Mouse (Mus musculus): Measurements from ENCODE around the gene Cacna2d4. TPM values are rescaled to one million over a fixed set of nuclear protein-coding genes. Genes with fewer than 3 reads are reported as not detected.

The Cacna2d4 gene
- total RNA-seq, 4 experiments from 2014 or later, result 0.24 to 0.62 (median 0.24) TPM; not detected in 1

- DNase-seq, result no peak
Measured at GRCm38 (mm10) chr6:119224451-119225195, 11.7 kb upstream of the Cacna2d4 start.

DNA sequence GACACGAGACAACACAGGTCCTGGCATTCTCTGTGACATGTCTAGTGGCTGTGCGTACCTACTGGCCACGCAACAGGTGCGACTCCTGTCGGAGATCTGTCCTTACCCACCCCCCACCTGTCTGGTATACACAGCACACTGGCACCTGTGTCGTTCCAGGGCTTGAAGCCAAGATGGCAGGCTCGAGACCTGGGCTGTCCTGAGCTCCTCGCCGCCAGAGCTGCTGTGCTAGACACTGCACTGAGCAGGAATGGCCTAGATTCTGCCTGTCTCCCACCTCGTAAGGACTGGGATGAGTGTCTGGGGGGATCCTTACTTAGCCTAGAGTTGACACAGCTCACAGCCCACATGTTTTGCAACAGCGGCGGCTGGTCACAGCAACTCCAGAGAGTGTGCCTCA lies 11.1 kb upstream of the Cacna2d4 start:
- no peak for DNase-seq

DNA sequence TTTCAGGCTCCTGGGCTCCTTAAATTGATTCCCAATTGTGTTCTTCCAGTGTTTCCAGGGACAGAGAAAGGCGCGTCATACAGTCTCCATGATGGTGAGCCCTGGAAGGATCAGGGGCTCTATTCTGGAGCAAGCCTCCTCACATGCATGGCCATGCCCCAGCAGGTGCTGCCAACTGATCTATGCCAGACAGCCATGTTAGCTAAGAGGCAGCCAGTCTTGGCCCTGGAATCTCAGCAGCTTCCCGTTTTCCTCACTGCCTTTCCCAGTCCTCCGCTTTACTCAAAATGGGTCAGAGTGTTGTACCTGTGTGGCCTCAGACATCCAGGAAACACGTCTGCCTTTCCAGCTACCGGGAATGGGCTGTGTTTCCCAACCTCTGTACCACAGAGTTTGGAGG lies 10.6 kb upstream of the Cacna2d4 start:
- DNase-seq, result no peak

DNA sequence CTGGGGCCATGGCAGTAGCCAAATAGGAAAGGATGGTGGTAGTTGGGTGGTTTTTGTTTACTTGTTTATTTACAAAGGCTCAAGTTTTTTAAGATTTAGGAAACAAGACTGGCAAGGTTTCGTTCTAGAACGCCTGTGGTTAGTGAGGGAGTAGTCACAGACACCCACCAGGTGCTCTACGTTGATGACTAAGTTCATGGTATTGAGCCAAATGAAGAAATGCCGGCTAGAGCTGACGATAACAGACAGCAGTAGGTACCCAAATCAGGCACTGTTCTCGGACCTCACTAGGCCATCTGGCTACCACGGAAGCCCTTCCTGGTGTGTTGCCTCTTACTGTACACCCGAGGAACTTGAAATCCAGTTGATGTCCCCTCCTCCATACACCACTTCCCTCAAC lies 9.3 kb upstream of the Cacna2d4 start:
- no peak for DNase-seq

DNA sequence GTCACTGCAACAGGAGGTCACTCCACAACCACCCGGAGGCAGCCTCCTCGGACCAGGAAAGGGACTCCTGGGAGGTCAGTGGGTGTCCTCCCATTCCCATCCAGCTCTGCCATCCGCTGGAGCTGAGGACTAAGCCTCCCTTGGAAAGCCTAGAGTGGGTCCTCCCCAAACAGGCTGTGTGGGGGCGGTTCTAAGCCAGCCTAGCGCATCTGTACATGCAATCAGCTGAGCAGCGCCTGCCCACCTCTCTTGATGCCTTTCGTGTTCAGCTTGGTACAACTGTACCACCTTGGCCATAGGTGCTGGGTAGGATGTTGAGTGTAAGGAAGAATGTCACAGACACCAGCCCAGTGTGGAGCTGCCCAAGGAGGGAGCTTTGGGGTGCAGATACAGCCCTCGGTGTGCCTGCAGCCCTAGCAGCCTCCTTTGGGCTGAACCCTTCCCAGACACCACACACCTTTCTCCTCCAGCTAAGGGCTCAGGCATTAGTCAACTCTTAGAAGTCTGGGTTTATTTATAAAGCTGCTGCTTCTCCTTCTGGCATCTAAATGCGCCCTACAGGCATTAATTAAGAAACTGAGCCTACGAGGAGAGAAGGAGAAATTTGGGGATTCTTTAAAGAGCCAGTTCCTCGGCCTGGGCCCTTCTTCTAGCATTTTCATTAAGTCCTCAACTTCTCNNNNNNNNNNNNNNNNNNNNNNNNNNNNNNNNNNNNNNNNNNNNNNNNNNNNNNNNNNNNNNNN lies 7.3 kb upstream of the Cacna2d4 start:
- no peak for DNase-seq

DNA sequence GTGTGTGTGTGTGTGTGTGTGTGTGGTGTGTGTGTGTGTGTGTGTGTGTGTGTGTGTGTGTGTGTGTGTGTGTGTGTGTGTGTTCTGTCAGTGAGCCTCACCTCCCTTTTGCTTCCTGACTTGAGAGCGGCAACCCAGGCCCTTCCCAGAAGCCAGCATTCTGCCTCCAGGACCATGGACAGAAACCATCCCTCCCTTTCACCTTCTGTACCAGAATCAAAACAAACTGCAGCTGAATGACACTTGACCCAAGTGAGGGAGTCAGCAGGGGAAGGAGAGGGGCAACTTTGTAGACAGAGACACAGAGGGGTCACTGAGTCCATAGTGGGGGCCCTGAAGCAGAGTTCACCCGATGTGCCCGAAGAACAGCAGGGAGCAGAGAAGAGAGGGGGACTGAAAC lies 3.3 kb upstream of the Cacna2d4 start:
- DNase-seq, result no peak

DNA sequence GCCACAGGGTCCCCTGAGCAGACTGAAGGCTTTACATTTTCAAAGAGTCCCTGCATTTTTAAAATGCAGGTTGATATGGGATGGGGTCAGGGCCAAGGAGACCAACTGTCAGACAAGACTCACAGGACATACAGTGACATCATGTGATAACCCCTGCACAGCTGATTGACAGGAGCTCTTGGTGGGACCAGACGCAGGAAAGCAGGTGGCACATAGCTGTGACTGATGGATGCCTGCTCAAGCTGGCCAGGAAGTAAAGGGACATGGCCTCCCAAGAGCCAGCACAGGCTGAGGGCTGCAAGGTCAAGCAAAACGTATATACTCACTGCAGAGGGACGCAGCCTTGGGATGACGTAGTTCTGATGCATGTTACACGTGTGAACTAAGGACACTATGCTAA lies 885 bp upstream of the Cacna2d4 start:
- no peak for DNase-seq

DNA sequence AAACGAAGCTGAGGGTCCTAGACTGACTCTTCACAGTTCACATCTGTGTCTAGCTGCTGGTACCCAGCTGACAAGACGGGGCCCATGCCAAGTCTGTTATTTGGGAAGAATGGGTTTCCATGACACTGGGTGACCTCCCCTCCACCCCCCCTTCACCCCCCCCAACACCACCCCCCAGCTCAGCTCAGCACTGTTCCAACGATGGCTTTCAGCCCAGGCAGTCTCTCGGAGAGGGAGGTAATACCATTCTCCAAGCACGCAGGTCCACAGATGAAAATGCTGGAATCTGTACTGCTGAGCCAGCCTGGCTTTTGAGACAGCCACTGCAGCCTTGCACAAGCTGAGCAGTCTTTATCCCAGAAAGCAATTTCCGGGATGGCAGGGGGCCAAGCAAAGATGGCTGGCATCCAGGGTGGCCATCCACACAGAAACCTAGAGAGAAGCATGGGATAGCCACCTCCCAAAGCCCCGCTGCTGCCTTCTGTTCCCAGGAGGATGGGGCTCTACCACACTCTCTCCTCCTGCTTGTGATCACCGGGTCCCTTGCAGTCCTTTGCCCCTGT lies 1.2 kb downstream of the Cacna2d4 start:
- no peak for DNase-seq

DNA sequence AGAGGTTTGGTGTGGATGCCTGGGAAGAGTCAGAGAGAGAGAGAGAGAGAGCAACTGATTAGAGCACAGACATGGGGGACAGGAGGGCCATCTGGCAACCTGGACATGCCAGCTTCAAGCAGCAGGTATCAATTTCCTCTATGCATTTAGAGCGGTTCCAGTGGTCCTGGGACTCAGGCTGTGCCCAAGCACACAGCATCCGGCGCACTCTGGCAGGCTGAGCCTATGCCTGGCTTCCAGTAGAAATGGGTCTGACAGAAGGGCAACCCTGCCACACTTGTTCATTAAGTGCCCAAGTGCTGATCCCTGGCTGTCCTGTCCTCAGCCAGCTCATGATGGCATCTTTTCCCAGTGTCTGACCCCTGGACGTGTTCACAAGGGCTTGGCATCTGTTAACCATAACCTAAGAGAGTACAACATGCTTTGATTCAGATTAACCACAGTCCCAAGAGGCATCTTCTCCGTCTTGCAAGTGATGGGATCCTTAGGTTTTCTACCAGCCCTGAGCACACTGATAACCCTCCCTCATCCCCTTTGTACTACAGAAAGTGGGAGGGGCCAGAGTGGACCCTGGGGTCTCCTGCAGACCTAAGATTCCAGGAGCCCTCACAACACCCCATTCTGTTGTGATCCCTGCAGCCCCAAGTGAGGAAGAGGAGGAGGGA lies 3.1 kb downstream of the Cacna2d4 start:
- DNase-seq, result no peak

DNA sequence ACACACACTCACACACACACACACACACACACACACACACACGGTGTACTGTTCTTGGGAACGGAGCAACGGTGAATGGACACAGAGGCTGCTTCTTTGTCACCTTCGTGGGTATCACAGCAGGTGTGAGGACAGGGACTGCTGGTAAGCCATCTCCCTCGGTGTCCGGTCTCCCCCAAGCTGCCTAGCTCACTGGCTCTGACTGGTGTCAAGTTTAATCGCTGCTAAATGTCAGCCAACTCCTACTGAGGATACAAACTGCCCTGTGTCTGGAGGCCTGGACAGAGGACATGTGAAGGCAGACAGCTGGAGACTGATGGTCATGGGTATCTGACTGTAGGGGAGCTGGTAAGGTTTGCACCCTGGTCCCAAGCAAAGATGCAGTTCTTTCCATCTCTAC lies 3.9 kb downstream of the Cacna2d4 start:
- no peak for DNase-seq

GRCm38 (mm10) chr6:119240871-119241705 lies 4.8 kb downstream of the Cacna2d4 start:
- no peak for DNase-seq

- no peak for DNase-seq
Measured at GRCm38 (mm10) chr6:119246082-119246481, 9.8 kb downstream of the Cacna2d4 start.

DNA sequence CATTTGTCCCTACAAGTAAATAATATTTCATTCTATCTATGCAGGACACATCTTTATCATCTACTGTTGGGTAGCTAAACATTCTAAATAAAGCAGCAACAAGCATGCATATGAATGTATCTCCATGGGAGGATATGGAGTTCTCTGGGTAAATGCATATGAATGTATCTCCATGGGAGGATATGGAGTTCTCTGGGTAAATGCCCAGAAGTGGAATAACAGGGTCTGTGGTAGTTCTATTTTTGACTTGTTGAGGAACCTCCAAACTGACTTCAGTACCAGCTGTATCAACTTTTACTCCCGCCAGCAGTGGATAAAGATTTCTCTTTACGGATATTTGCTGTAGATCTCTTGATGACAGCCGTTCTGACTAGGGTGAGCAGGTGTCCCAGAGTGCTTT lies 12.3 kb downstream of the Cacna2d4 start:
- DNase-seq, result no peak

GRCm38 (mm10) chr6:119249726-119250125 lies 13.4 kb downstream of the Cacna2d4 start:
- DNase-seq, result no peak

- no peak for DNase-seq
Measured at GRCm38 (mm10) chr6:119251704-119252103, 15.4 kb downstream of the Cacna2d4 start.

GRCm38 (mm10) chr6:119276713-119277112 lies 40.4 kb downstream of the Cacna2d4 start:
- DNase-seq, result no peak

GRCm38 (mm10) chr6:119280761-119281160 lies 44.4 kb downstream of the Cacna2d4 start:
- no peak for DNase-seq

DNA sequence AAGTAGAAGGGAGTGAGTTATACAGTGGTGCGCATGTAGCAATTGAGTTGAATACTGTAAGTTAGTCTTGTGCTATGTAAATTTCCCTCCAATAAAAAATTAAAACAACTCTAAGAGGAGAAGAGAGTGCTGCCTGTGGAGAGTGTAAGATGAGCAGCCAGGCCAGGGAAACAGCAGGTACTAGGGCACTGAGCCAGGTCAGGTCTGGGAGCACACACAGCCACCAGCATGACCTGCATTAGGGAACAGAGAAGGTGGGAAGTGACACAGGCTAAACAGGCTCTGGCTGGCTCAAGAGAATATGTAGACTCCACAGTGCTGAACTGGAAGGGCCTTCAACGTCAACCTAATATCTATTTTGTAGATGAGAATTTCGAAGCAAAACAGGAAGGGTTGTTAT lies 65.0 kb downstream of the Cacna2d4 start:
- DNase-seq, result no peak

DNA sequence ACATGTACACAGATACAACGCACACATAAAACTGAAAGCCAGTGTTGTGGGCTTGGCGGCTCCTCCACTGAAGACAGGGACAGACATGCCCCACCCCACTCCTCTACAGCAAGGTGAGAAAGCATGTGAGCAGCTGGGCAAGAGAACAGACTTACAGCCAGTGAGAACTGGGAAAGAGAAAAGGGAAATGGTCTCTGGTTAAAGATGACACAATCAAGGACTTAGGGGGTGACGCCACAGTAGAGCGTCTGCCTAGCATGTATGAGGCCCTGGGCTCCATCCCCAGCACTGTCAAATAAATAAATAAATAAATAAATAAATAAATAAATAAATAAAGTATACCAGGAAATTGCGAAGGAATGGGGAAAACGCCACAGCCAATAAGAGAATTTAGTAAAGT lies 67.0 kb downstream of the Cacna2d4 start:
- no peak for DNase-seq

DNA sequence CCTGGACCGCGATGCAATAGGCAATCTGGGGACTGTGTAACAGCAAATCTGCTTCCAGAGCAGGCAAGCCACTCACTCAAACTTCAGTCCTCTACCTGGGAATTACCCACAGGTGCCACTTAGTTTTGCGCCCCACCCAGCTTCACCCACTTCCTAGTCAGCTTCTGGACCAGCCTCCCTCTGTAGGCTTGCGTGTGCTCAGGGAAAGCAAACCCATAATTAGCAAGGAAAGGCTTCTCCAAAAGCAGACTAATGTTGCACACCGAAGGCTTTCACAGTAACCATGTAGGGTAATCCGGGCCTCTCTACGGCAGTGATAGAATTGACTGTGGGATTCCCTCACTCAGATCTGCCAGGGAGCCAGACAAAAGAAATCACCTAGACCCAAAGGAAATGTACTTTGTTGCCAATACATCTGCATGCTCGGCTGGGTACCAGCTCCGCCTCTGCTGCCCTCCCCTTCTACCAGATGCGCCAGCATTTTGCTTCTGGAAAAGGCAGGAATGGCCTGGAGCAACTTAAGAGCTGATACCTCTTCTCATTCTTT lies 71.6 kb downstream of the Cacna2d4 start:
- DNase-seq, result no peak

DNA sequence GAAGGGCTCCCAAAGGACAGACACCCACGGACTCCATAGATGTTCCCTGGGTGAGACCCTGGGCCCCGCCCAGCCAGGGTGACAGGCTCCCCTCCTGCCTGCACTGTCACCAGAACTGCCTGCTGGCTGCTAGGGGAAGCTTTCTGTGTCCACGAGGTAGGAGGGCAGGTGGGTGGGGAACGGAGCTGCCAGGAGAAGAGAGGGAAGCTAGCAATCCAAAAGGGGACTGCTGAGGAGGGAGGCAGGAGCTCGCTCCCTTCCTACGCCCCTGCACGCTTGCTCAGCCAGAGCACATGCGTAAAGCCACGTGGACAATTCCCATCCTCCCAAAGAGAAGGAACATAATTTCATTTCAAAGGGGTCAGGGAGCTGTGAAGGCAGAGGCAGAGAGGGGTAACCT lies 73.8 kb downstream of the Cacna2d4 start:
- no peak for DNase-seq

- no peak for DNase-seq
Measured at GRCm38 (mm10) chr6:119312381-119312780, 76.1 kb downstream of the Cacna2d4 start.
